Mouse (Mus musculus) C3H10T1/2 (cell line): ENCODE data around the gene Gm17387. TPM values are rescaled to one million over a fixed set of nuclear protein-coding genes. Genes with fewer than 3 reads are reported as not detected.

Source experiments
- polyA plus RNA-seq, 2 experiments: library from polyadenylated mRNA; unstranded; fragments of >200 nt; fragmentation: generic; extraction: Trizol; gene quantifications; one replicate each; pipeline ENCODE4 v1.2.1; 2012; ENCODE audit warnings: missing spikeins in 2 of 2

Gm17387 gene
- polyA plus RNA-seq = not detected

GRCm38 (mm10) chr7:141028831-141029230 is at the start of gene Gm17387:
Gm17387 (plus strand) TSS chr7:141029131.

GRCm38 (mm10) chr7:141010593-141010992 is 18.3 kb upstream of the Gm17387 start, which contains the start of gene Ifitm3:
Ifitm3 (minus strand) TSS chr7:141010770.

GRCm38 (mm10) chr7:141017824-141018223 is 11.1 kb upstream of the Gm17387 start, which contains the start of gene Ifitm6:
Ifitm6 (minus strand) TSS chr7:141017924.

GRCm38 (mm10) chr7:141060426-141061242 is 31.7 kb downstream of the Gm17387 start, which contains the start of gene B4galnt4:
B4galnt4 (plus strand) TSS chr7:141061104.

GRCm38 (mm10) chr7:141077841-141078240 is 48.9 kb downstream of the Gm17387 start, which contains the start of gene Pkp3:
Pkp3 (plus strand) TSS chr7:141078218.

Other genes starting within 250 kb of the Gm17387 start
- not detected for gene Syce1, start 241.3 kb upstream of the Gm17387 start, polyA plus RNA-seq
- under 1 TPM in 1 of 2 experiments, not detected in 1; 0.02 TPM for gene Zfp941, start 207.0 kb upstream of the Gm17387 start, polyA plus RNA-seq
- gene Urah, start 194.1 kb upstream of the Gm17387 start, polyA plus RNA-seq = under 1 TPM; 0.09 TPM
- gene Scgb1c1, start 183.6 kb upstream of the Gm17387 start, polyA plus RNA-seq = not detected
- gene Odf3, start 181.3 kb upstream of the Gm17387 start, polyA plus RNA-seq = under 1 TPM in 1 of 2 experiments, not detected in 1; 0.05 TPM
- not detected for gene Gm45785, start 172.8 kb upstream of the Gm17387 start, polyA plus RNA-seq
- gene Ric8a, start 172.2 kb upstream of the Gm17387 start, polyA plus RNA-seq = 10 to 100 TPM; 19.4 to 29.0 TPM
- 10 to 100 TPM; 11.9 to 31.0 TPM for gene Bet1l, start 171.6 kb upstream of the Gm17387 start, polyA plus RNA-seq
- 100 to 1,000 TPM in 1 of 2 experiments, 10 to 100 TPM in 1; 91.3 to 207 TPM for gene Psmd13, start 147.2 kb upstream of the Gm17387 start, polyA plus RNA-seq
- 10 to 100 TPM in 1 of 2 experiments, 1 to 10 TPM in 1; 7.5 to 19.5 TPM for gene Sirt3, start 146.8 kb upstream of the Gm17387 start, polyA plus RNA-seq
- gene Cox8b, start 128.7 kb upstream of the Gm17387 start, polyA plus RNA-seq = not detected
- gene Nlrp6, start 108.2 kb upstream of the Gm17387 start, polyA plus RNA-seq = under 1 TPM in 1 of 2 experiments, not detected in 1; 0.02 TPM
- 10 to 100 TPM; 13.7 to 29.8 TPM for gene Pgghg, start 87.7 kb upstream of the Gm17387 start, polyA plus RNA-seq
- 1 to 10 TPM in 1 of 2 experiments, under 1 TPM in 1; 0.25 to 2.7 TPM for gene Ifitm5, start 78.8 kb upstream of the Gm17387 start, polyA plus RNA-seq
- under 1 TPM; 0.14 to 0.58 TPM for gene Gm45717, start 73.2 kb upstream of the Gm17387 start, polyA plus RNA-seq
- 1,000 to 10,000 TPM; 1,155 to 1,564 TPM for gene Ifitm2, start 73.1 kb upstream of the Gm17387 start, polyA plus RNA-seq
- 10 to 100 TPM; 12.2 to 27.4 TPM for gene Ifitm1, start 61.9 kb upstream of the Gm17387 start, polyA plus RNA-seq
- 1,000 to 10,000 TPM; 1,553 to 1,705 TPM for gene Ifitm3, start 18.4 kb upstream of the Gm17387 start, polyA plus RNA-seq
- 1 to 10 TPM; 2.5 to 4.3 TPM for gene Ifitm6, start 11.2 kb upstream of the Gm17387 start, polyA plus RNA-seq
- gene B4galnt4, start 32.0 kb downstream of the Gm17387 start, polyA plus RNA-seq = 1 to 10 TPM; 3.9 to 4.3 TPM
- 1 to 10 TPM; 1.8 to 6.9 TPM for gene Pkp3, start 49.1 kb downstream of the Gm17387 start, polyA plus RNA-seq
- gene Sigirr, start 71.4 kb downstream of the Gm17387 start, polyA plus RNA-seq = 1 to 10 TPM; 3.7 to 6.1 TPM
- not detected for gene Ano9, start 88.7 kb downstream of the Gm17387 start, polyA plus RNA-seq
- 10 to 100 TPM; 18.4 to 33.3 TPM for gene Ptdss2, start 93.3 kb downstream of the Gm17387 start, polyA plus RNA-seq
- 100 to 1,000 TPM; 241 to 367 TPM for gene Rnh1, start 143.7 kb downstream of the Gm17387 start, polyA plus RNA-seq
- 100 to 1,000 TPM; 103 to 394 TPM for gene Hras, start 164.9 kb downstream of the Gm17387 start, polyA plus RNA-seq
- gene Lrrc56, start 165.0 kb downstream of the Gm17387 start, polyA plus RNA-seq = 1 to 10 TPM; 1.1 to 9.3 TPM
- gene Lmntd2, start 184.9 kb downstream of the Gm17387 start, polyA plus RNA-seq = under 1 TPM; 0.01 to 0.06 TPM
- gene Rassf7, start 186.7 kb downstream of the Gm17387 start, polyA plus RNA-seq = 10 to 100 TPM; 18.3 to 22.5 TPM
- gene Phrf1, start 199.7 kb downstream of the Gm17387 start, polyA plus RNA-seq = 10 to 100 TPM; 37.5 to 55.7 TPM
- gene Irf7, start 237.3 kb downstream of the Gm17387 start, polyA plus RNA-seq = 1 to 10 TPM in 1 of 2 experiments, under 1 TPM in 1; 0.70 to 6.4 TPM
- under 1 TPM in 1 of 2 experiments, not detected in 1; 0.04 TPM for gene Cdhr5, start 247.7 kb downstream of the Gm17387 start, polyA plus RNA-seq